Mouse (Mus musculus) kidney, embryonic 14.5 days (tissue): ENCODE results near the gene Olfr157. TPM values are rescaled to one million over a fixed set of nuclear protein-coding genes. Genes with fewer than 3 reads are reported as not detected.

Experiments
- ATAC-seq: fragments of 200-750 bp; cut with Nextera tagmentation; 2 replicates; pipeline ENCODE4 v1.8.0; 2017; ENCODE audit warnings: moderate number of reproducible peaks, mild to moderate bottlenecking, moderate TSS enrichment, moderate library complexity; ENCODE audit not compliant: low FRiP score, low TSS enrichment
- H3K27ac ChIP-seq: fragments of 300-500 bp; sonication (generic); 2 replicates; pipeline ENCODE4 v1.5.1; 2014; ENCODE audit warnings: low read depth, mild to moderate bottlenecking, low read length, moderate library complexity, mixed read lengths
- H3K27me3 ChIP-seq: fragments of 300-500 bp; sonication (generic); 2 replicates; pipeline ENCODE4 v1.6.1; 2014; ENCODE audit warnings: mild to moderate bottlenecking, low read length; ENCODE audit not compliant: control insufficient read depth, insufficient read depth
- H3K36me3 ChIP-seq: fragments of 300-500 bp; sonication (generic); 2 replicates; pipeline ENCODE4 v1.6.1; 2014; ENCODE audit warnings: low read length, mixed read lengths; ENCODE audit not compliant: control insufficient read depth, insufficient read depth
- H3K4me1 ChIP-seq: fragments of 300-500 bp; sonication (generic); 2 replicates; pipeline ENCODE4 v1.6.1; 2014; ENCODE audit warnings: low read length, mixed read lengths; ENCODE audit not compliant: control insufficient read depth, insufficient read depth
- H3K4me2 ChIP-seq: fragments of 300-500 bp; sonication (generic); replicated peaks from 2 replicates; pipeline ENCODE4 v1.6.1; 2014; ENCODE audit warnings: low read depth, mild to moderate bottlenecking, low read length
- H3K4me3 ChIP-seq: fragments of 300-500 bp; sonication (generic); 2 replicates; pipeline ENCODE4 v1.5.1; 2014; ENCODE audit warnings: mild to moderate bottlenecking, low read length
- H3K9ac ChIP-seq: fragments of 300-500 bp; sonication (generic); 2 replicates; pipeline ENCODE4 v1.6.1; 2014; ENCODE audit warnings: low read depth, mild to moderate bottlenecking, low read length, moderate library complexity
- H3K9me3 ChIP-seq: fragments of 300-500 bp; sonication (generic); 2 replicates; pipeline ENCODE4 v1.6.1; 2016; ENCODE audit warnings: low read length; ENCODE audit not compliant: control insufficient read depth
- WGBS: fragments of 180-500 bp; shearing (Covaris S2); extraction: QIAGEN DNeasy Blood & Tissue Kit; methylation state at CpG from one replicate; pipeline ENCODE4 v1.1.7; 2014; 5-methylcytosine and 5-hydroxymethylcytosine counted together
- polyA plus RNA-seq: library from polyadenylated mRNA; unstranded; fragments of >200 nt; fragmentation: Nextera tagmentation; extraction: Ambion mirVana; gene quantifications from 2 replicates; pipeline ENCODE4 v1.2.1, GENCODE M21; 2014

Olfr157 gene
- polyA plus RNA-seq = not detected in 2 replicates

DNA sequence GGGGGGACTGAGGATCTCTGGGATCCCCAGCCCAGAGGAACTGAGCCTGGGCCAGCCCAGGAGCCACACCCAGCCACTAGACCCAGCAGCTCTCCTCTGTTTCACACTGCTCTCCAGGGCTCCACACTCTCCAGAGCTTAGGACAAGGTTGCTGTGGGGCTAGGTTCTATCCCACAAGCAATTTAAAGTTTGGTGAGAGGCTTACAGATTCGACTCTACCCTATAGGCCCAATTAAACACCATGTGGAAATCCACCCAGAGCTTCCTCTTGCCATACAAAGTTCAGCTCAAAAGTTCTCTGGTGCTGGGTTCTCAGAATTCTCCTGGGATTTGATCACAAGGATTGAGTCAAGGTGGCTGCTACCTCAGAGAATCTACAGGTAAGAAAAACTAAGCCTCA lies at the start of gene Olfr157:
TSS of gene Olfr157 (minus strand) at position 101 of the 400 bp plus-strand sequence.
- no peak within 1 kb of the TSS for H3K4me2 ChIP-seq
- ATAC-seq = no peak

GRCm38 (mm10) chr4:43884196-43884595 lies 44.2 kb upstream of the Olfr157 start:
- Histone ChIP-seq H3K4me1 (peaks cover 13% of the 10 kb centered on the region; the same call in 1 of the 2 replicates), H3K27ac (no peak overlapping the region), H3K4me3 (no peak overlapping the region), H3K9me3 (no peaks in the 10 kb centered on the region), H3K9ac (no peak overlapping the region), H3K4me2 (no peak overlapping the region), H3K36me3 (no peaks in the 10 kb centered on the region), H3K27me3 (no peaks in the 10 kb centered on the region)
- no peak for ATAC-seq
- 33% methylated on average over 4 of the region's 4 CpGs for WGBS

More for the DNA sequence above, at the start of gene Olfr157:
- no peak within 1 kb of the TSS for H3K9ac ChIP-seq
- H3K9me3 ChIP-seq = no peaks in the 10 kb centered on the region; the same call in 1 of the 2 replicates
- H3K4me1 ChIP-seq = no peaks in the 10 kb centered on the region
- H3K36me3 ChIP-seq = no peaks in the 10 kb centered on the region
- H3K4me3 ChIP-seq = no peak within 1 kb of the TSS
- H3K27me3 ChIP-seq = no peaks in the 10 kb centered on the region
- no peak within 1 kb of the TSS for H3K27ac ChIP-seq
- 86% methylated on average over 1 of the region's 1 CpGs for whole genome bisulfite sequencing

- no peak overlapping the region for H3K4me2 ChIP-seq
- H3K9ac ChIP-seq = no peak overlapping the region
- no peak for ATAC-seq
- no peaks in the 10 kb centered on the region for H3K9me3 ChIP-seq
- H3K4me1 ChIP-seq = peaks cover 14% of the 10 kb centered on the region; the same call in 1 of the 2 replicates
- no peak overlapping the region for H3K27ac ChIP-seq
- 84% methylated on average over 6 of the region's 6 CpGs for WGBS
- H3K36me3 ChIP-seq = no peaks in the 10 kb centered on the region
- no peaks in the 10 kb centered on the region for H3K27me3 ChIP-seq
- no peak overlapping the region for H3K4me3 ChIP-seq
These were observed 39.6 kb upstream of the Olfr157 start for GRCm38 (mm10) chr4:43879566-43879965.

- Histone ChIP-seq H3K9me3 (no peaks in the 10 kb centered on the region), H3K9ac (no peak overlapping the region), H3K4me3 (no peak overlapping the region), H3K27ac (no peak overlapping the region; the same call in 1 of the 2 replicates), H3K4me1 (peaks cover 5% of the 10 kb centered on the region; the same call in 1 of the 2 replicates), H3K4me2 (no peak overlapping the region), H3K36me3 (no peaks in the 10 kb centered on the region), H3K27me3 (no peaks in the 10 kb centered on the region)
- WGBS = 59% methylated on average over 5 of the region's 5 CpGs
- no peak for ATAC-seq
These were observed 38.2 kb upstream of the Olfr157 start for GRCm38 (mm10) chr4:43878121-43878776.

DNA sequence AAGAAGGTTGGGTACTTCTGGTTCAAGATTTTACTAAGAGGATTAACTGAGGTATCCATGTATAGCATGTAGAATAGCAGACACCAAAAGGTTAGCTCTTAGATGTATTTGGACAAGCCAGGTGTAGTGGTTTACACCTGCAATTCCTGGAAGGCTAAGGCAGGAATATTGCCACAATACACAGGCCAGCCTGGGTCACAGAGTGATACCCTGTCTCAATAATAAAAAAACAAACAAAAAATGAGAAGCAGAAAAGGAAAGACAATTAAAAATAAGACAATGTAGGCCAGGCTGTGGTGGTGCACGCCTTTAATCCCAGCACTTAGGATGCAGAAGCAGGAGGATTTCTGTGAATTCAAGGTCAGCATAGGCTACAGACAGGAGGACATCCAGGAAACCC lies 37.2 kb upstream of the Olfr157 start:
- ATAC-seq = no peak

DNA sequence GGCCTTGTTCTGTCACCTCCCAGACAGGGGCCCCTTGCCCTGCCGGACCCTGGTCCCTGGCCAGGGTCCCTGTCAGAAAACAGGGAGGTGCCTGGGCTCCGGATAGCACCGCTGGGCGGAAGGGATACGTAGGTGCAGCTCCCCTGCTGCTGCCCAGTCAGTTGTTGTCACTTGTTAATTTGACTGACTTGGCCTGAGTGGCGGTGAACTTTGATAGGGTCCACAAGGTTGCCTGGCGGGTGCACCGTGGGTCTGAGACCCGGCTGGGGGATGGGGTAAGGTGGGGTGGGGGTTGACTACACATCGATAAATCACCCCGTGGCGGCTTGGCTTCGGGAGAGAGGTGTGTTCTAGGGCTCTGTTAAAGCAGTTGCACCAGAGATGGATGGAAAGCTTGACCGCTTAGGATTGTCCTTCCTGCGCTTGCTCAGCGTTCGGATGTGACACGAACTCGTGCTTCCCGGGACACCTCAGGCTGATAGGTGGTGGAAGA lies 36.0 kb upstream of the Olfr157 start:
- WGBS = under 1% methylated on average over 20 of the region's 20 CpGs

More for the DNA sequence above, 37.2 kb upstream of the Olfr157 start:
- Histone ChIP-seq H3K27me3 (no peaks in the 10 kb centered on the region), H3K4me1 (peaks cover 5% of the 10 kb centered on the region; the same call in 1 of the 2 replicates), H3K4me3 (no peak overlapping the region), H3K9me3 (no peaks in the 10 kb centered on the region), H3K36me3 (no peaks in the 10 kb centered on the region), H3K27ac (no peak overlapping the region), H3K9ac (no peak overlapping the region), H3K4me2 (no peak overlapping the region)
- WGBS = 97% methylated on average over 1 of the region's 1 CpGs

GRCm38 (mm10) chr4:43875160-43875918 lies 35.3 kb upstream of the Olfr157 start, which contains the start of gene Reck:
TSS of gene Reck (plus strand) at chr4:43875530.
- peak within 1 kb of the TSS; percentile 84 for H3K4me2 ChIP-seq
- H3K36me3 ChIP-seq = no peaks in the 10 kb centered on the region
- H3K9ac ChIP-seq = peak within 1 kb of the TSS; percentile 81
- WGBS = under 1% methylated on average over 62 of the region's 73 CpGs
- peak within 1 kb of the TSS; percentile 88 for H3K4me3 ChIP-seq
- H3K27me3 ChIP-seq = no peaks in the 10 kb centered on the region
- H3K27ac ChIP-seq = peak within 1 kb of the TSS; percentile 76
- ATAC-seq = peak; percentile 95
- H3K9me3 ChIP-seq = no peaks in the 10 kb centered on the region
- peaks cover 5% of the 10 kb centered on the region; the same call in 1 of the 2 replicates for H3K4me1 ChIP-seq

More for the DNA sequence above, 36.0 kb upstream of the Olfr157 start:
- Histone ChIP-seq H3K27me3 (no peaks in the 10 kb centered on the region), H3K27ac (peak overlapping the region; percentile 76; the same call in 1 of the 2 replicates), H3K4me2 (peak overlapping the region; percentile 84), H3K36me3 (no peaks in the 10 kb centered on the region), H3K9me3 (no peaks in the 10 kb centered on the region), H3K9ac (peak overlapping the region; percentile 81), H3K4me3 (peak overlapping the region; percentile 88), H3K4me1 (peaks cover 5% of the 10 kb centered on the region; the same call in 1 of the 2 replicates)
- ATAC-seq = peak; percentile 65

DNA sequence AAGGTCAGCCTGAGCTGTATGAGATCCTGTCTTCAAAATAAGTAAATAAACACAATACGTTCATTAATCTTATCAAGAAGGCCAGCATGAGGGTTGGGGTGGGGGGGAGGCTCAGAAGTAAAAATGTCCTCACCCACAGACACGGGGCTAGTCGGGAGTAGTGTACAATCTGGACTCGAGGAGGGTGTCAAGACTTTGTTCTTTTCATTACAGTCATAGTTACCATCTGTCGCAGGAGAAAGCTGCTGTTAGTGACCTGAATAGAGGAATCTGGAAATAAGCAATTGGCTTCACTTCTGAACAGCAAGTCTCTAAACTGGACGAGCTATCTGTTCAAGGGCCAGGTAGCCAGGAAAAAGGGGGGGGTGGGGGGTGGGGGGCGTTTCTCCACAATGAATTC lies 34.5 kb upstream of the Olfr157 start:
- no peak for ATAC-seq
- Histone ChIP-seq H3K27ac (no peak overlapping the region), H3K4me3 (peak overlapping the region; percentile 88; the same call in 1 of the 2 replicates), H3K27me3 (no peaks in the 10 kb centered on the region), H3K4me2 (peak overlapping the region; percentile 84), H3K9ac (peak overlapping the region; percentile 81; the same call in 1 of the 2 replicates), H3K9me3 (no peaks in the 10 kb centered on the region), H3K4me1 (peaks cover 5% of the 10 kb centered on the region; the same call in 1 of the 2 replicates), H3K36me3 (no peaks in the 10 kb centered on the region)
- 36% methylated on average over 7 of the region's 7 CpGs for WGBS
